Mouse (Mus musculus): ENCODE data around the gene Saxo1. TPM values are rescaled to one million over a fixed set of nuclear protein-coding genes. Genes with fewer than 3 reads are reported as not detected.
A peak's percentile ranks its signal among the peaks of the same experiment; 100 is the strongest.

The Saxo1 gene
- total RNA-seq (2021) = not detected
- long read RNA-seq, experiment 1, partial matches to known transcripts = 0 of 1 reads
- long read RNA-seq, experiment 1, other reads (novel, unspliced or antisense) = 1 of 1 reads
- long read RNA-seq, experiment 2 = 0 reads

DNA sequence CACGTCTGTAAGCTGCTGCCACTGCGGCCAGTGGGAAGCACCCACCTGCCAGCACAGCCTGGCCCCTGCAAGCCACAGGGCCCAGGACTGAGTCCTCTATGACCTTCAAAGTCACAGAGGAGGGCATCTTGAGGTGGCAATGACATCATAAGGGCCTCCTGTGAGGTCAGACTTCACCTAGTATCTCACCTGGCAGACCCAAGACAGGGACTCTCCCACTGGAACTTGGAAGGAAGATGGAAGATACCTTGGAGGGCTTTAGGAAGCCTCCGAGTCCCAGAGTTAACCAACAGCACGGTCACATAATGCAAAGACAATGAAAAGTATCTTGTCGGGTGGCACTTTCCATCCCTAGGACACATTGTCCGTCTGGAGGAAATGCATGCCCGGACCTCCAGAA, at the start of gene Saxo1:
TSS of gene Saxo1 (minus strand) at position 101 of the 400 bp plus-strand sequence.
- DNase-seq = no peak

DNA sequence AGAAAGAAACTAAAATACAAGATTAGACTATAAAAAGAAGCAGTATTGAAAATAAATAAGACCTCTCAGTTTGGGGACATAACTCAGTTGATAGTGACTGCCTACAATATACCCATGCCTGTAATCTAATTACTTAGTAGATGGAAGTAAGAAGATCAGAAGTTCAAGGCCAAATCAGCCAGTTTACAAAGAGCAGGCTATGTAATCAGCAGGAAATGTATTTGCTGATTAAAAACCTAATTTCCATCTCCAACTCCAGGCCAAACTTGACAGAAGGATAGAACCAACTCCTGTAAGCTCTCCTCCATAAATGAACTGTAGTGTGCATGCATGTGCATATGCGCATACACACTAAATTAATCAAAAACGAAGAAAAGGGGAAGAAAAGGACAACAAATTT, 33.2 kb upstream of the Saxo1 start:
- DNase-seq = no peak

DNA sequence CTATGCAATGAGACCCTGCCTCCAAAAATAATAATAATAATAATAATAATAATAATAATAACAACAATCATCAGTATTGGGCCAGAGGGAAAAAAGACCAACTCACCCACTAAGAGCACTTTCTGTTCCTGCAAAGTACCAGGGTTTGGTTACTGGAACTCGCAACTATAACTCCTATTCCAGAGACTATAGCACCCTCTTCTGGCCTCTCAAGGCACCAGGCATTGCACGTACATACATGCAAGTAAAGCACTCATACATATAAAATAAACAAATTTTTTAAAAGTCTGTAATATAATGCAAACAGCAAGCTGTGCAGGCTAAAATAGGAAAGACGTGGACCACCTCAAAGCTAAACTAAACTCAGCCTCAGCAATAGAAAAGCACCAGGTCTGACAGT, 30.1 kb upstream of the Saxo1 start:
- DNase-seq = no peak

DNA sequence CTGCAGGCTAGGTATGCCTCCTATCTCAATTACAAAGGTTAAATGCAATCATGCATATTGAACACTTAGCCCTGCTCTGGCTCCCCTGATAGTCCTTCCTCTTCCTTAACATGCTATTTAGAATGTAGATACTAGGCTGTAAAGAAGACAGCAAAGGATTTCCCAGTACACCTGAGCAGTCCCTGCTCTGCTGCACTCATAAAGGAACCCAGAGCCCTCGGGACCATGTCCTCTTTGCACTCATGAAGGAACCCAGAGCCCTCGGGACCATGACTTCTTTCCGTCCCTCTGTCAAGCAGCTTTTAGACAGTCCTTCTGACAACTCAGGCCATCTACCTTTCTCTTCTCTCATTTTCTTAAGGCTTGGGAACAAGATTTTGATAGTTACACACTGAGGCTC, 22.5 kb upstream of the Saxo1 start:
- no peak for DNase-seq

DNA sequence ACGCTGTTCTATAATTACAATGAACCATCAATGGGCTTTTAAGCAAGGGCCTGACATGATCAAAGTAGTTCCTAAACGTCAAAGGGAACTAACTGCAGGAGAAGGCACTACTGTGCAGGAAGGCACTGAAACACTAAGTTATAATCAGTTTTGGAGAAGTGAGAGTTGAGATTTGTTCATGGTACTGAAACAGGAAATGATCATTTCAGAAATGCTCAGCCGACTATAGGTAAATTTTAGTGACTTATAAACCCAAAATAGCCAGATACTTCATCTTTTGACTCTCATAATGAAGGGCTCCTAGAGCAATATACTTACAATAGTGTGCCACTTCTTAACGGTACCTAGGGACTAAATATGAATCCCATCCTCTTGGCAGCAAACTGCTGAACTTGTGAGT, 21.9 kb upstream of the Saxo1 start:
- no peak for DNase-seq

DNA sequence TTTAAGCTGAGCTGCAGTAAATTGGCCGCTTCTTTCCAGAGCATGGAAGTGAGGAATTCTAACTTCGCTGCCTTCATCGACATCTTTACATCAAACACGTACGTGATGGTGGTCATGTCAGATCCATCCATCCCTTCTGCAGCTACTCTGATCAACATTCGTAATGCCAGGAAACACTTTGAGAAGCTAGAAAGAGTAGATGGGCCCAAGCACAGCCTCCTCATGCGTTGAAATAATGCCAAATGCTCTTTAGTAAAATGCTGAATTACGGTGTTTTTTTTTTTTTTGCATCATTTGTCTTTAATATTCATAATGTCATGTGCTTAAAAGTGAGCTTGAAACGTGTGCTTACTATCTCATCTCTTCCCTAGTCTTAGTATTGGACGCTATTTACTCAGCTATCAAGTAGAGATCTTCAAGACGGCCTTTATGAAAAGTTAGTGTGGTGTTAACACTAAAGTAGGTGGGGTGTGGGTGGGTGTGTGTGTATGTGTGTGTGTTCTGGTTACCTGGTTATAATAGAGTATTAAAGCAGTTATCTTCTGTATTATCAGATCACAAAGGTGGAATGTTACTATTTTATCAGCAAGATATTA, 18.6 kb upstream of the Saxo1 start:
- no peak for DNase-seq

DNA sequence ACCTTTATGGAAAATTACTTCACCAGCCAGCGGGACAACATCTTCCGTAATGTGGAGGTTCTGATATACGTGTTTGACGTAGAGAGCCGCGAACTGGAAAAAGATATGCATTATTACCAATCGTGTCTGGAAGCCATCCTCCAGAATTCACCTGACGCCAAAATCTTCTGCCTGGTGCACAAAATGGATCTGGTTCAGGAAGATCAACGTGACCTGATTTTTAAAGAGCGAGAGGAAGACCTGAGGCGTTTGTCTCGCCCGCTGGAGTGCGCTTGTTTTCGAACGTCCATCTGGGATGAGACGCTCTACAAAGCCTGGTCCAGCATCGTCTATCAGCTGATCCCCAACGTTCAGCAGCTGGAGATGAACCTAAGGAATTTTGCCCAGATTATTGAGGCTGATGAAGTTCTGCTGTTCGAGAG, 18.0 kb upstream of the Saxo1 start:
- peak; percentile 23 for DNase-seq

DNA sequence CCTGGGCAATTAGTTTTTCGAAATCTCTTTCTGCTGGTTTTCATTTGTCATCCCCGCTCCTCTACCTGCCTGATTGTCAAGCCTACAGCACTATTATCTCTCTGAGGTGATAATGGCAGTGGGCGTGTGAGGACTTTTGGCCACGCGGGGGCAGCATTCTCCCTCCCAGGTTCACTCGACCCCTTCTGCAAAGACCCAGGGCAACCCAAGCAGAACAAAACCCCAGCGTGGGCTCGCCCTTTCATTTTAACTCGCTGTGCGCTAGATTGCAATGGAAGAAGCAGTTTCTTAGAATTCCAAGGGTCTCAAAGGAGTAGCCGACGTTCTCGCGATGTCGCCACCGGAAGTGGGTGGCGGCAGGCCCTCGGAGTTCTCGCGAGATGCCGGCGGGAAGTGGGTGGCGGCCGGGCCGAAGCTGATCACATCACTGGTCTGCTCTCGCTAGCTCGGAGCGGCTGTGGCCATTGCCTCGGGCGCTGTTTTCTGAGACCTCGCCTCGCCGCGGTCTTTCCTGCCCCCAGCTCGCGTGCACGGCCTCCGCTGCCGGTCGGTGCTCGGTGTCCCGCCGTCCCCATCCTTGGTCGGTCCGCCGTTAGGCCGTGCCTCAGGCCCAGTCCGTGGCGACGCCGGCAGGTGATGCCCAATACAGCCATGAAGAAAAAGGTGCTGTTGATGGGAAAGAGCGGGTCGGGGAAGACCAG, 17.3 kb upstream of the Saxo1 start, which contains the start of gene Rraga:
TSS of gene Rraga (plus strand) at position 386 of the 701 bp plus-strand sequence.
- peak; percentile 97 for DNase-seq

DNA sequence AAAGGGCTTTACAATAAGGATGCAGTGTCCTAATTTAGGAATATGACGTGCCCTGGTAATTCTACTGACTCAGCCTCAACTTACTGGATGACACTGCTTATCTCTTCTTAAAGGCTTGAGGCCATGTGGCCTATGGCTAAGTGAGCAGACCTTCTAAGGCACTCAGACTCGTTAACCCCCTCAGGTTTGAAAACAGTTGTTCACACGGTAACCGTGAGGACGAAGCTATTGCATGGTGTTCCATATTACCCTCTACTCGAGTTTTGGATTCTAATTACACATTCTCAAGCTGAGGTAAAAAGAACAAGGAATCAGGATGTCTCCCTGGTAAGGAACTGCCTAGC, 16.8 kb upstream of the Saxo1 start:
- no peak for DNase-seq

DNA sequence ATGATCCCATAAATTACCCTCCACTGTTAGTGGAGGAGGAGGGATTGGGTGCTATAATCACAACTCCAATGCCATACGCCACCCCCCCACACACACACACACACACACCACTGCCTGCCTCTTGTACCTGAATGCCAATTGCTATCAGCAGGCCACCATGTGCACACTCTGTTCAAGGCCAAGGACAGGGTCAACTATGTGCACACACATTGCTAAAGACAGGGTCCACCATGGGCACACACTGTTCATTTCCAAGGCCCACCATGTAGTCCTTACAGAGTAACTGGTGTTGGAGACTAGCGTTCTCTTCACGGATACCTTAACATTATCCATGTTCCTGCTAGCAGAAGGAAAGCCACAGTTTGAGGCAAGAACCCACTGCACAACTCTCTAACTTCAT, 2.9 kb upstream of the Saxo1 start:
- no peak for DNase-seq

DNA sequence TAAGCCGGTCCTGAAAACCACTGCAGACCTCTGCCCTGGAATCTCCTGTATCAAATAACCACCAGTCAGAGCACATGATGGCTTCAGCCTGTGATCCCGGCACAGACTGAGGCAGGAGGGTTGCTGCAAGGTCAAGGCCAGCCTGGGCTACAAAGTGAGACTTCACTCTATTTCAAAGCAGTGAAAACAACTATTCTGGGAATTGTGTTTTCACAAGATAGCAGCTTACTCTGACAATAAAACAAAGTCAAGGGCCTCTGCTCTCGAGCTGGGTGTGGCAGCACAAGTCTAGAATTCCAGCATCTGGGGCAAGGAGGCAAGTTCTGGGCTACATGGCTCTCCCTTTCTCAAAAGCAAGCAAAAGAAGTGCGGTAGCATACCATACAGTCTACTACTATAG, 878 bp upstream of the Saxo1 start:
- DNase-seq = no peak

DNA sequence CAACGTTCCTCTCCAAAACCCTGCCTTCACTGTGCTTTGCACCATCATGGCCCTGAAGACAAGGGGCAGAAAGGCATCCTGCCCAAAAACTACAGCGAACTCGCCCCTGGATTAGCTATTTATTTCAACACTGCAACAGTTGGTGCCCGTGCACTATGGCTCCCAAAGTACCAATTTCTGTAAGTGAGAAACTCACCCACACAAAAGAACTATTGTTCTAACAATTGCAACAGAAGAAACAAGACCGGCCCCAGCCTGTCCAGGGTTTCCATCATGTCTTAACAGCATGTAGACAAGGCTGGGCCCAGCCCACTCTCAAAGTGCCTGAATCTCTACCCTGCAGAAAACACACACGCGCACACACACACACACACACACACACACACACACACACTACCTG, 757 bp downstream of the Saxo1 start:
- DNase-seq = no peak

DNA sequence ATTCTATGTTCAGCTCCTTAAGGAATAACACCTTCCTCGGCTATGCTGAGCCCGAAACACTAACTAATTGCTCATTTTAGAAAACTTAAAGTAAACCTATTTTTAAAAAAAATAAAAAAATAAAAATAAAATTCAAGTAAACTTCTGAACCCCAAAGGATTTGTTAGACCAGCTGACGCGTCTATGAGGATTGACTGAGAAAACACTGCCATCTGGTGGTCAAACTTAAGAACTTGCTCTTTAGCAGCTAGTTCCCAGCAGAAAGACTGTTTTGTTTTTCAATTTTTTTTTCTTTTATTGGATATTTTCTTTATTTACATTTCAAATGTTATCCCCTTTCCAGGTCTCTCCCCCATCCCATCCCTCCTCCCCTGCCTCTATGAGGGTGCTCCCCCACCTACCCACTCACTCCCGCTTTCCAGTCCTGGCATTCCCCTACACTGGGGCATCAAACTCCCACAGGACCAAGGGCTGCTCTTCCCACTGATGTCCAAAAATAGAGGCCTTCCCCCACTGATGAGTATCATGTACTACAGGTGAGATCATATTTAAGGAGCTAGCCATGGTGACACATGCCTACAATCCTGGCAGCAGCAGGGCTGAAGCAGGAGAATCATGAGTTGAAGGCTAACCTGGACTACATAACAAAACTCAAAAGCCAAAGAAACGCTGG, 3.0 kb downstream of the Saxo1 start:
- DNase-seq = peak; percentile 33

DNA sequence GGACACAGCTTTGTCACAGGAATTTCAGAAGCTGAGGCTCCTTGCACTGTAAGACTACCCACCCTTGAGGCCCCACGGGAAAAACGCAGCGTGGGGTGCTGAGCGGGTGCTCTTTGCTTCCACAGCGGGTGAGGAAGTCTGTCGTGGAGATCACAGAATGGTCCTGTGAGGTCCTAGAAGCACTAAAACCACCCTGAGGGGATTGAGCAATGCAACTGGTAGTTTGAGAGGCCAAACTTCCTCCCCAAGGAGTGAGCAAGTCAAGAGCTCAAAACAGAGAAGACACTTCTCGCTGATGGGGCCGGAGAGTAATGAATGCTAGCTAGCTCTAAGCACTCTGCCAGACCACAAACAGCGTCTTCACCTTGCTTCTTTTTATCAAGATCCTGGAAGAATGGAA, 9.8 kb downstream of the Saxo1 start:
- peak; percentile 15 for DNase-seq

DNA sequence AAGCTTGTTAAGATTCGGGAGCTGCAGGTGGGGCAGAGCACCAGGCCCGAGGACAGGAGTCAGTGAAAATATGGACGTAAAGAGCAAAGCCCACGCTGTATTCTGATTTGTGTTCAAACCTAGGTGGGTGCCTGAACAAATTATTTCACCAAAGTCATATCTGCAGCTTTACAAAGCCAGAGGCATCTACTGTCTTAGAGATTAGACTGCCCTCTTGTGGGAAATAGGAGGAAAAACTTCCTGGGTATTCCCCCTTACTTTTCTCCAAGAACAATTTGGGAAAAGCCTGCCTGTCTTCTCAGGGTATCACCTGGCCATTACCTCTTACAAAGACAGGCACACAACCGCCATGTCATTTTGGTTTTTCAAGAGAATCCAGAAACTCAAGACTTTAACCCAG, 12.5 kb downstream of the Saxo1 start:
- no peak for DNase-seq

DNA sequence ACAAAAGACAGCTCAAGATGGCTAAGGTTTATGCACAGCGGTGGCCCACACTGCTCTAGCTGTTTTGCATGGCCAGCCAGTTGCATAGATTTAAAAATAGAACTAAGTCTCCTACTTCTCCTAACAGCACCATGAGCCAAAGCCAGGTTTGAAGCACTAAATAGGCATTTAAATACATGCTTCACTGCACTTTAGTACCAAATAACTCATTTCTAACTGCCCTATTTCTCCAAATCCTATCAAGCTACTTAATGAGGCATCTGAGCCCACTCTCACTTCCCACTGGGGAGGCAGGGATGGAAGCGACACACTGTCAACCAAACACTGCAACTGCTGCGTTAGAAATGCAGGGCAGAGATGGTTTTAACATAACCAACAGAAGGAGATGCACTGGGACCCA, 14.1 kb downstream of the Saxo1 start:
- DNase-seq = no peak

DNA sequence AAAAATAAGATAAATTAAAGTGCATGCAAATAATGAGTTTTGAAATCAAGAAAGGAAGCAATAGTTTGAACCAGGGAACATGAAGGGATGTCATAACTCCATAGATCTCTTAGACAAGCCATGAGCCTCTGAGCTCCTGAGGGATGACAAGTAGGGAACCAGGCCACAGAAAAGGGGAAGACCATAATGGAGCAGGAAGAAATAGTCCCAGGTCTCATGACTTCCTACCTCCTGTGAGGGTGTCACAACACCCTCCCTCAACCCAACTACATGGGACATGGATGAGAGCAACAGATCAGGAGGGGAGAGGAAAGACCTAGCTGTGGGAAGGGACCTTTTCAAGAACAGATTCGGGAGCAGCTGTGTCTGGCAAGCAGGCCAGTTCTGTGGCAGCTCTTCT, 16.6 kb downstream of the Saxo1 start:
- no peak for DNase-seq

DNA sequence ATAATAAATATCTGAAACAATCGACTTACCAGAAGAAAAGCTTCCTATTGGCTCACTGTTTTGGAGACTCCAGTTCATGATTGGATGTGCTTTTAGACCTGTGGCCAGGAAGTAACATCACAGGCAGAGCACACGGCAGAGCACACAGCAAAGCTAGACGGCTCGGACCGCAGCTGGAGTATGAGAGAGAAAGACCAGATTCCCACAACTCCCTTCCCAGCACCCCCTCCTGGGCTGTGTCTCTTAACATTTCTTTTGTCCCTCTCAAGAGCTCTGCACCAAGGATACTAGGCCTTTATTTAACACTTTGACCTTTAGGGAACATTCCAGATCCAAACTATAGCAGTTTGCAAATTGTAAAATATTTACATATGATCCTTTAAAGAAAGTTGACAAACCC, 19.2 kb downstream of the Saxo1 start:
- no peak for DNase-seq

DNA sequence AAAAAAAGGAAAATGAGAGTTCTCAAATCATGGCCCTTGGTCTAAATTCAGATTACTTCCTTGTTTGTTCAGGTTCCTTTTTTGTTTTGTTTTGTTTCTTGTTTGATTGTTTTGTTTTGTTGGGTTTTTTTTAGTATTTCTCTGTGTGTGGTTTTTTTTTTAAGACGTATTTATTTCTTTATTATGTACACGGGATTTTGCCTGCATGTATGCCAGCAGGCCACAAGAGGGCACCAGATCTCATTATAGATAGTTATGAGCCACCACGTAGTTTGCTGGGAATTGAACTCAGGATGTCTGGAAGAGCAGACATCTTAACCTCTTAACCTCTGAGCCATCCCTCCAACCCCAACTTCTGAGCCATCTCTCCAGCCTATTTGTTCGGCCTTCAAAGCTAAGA, 20.2 kb downstream of the Saxo1 start:
- DNase-seq = peak; percentile 47

DNA sequence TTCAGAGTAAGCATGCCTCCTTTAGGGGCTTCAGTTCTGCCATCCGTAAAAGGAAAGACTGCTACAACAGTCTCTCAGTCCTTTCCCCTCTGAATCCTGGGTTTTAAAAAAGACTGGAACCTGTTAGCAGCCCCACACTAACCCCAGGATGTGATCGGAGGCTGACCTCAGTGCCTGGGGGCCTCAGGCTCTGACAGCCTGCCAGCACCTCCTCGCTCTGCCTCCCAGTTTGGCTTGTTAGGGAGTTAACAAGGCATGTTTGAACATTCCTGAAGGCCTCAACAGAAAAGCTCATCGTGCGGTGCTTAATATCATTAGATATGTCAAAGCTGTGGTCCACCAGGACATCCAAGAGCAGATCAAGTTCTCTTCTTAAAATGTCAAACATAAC, 24.0 kb downstream of the Saxo1 start:
- no peak for DNase-seq

DNA sequence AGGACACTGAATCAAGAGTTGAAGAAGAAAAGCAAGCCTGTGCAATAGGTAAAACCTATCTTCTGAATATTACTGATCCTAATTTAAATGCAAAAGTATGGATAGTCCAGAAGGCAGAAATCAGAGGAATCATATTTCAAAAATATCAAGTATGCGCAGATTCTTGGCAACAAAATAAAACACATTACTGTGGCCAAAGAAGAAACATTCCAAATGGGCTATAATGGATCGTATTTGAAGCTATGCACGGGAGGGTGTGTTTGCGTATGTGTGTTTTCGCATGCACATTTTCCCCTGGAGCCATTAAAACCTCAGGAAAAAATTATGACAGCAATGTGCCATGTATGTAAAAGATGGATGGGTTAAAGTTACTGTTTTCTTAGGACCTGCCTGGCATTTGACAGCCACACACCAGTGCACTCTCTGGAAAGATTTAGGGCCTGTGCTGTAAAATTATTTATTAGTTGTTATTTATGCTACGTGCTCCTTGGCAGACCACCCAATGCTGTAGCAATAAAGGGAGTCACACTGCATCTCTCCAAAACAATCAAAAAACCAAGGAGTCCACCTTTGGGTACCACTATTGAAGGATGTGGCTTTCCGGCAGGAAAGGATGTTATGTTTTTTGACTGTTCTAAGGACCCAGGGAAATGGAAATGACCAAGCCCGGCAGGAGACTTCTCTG, 24.6 kb downstream of the Saxo1 start:
- no peak for DNase-seq

DNA sequence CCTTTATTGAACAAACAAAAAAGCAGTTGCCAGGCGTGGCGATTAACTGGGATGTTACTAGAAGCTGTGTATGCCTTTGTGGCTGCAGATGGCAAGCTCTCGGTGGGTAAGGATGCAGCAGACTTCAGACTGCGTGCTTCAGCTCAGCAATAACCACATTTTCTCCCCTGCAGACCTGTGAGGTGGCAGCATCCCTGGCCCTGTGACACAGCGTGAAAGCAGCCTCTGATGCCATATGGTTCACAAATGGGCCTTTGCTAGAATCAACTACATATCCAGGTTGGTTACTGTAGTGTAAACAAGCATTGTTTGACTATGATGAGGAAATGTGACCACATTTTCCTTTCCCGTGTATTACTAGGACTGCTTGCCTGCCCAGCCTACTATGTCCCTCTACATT, 29.0 kb downstream of the Saxo1 start:
- DNase-seq = no peak

All from adrenal gland, postnatal 10 days (tissue).